ENCODE assay signal across 17 mouse cellular contexts in genomic region chr4:42184980-42185372, GRCm38 (mm10). TPM values are rescaled to one million over a fixed set of nuclear protein-coding genes. Genes with fewer than 3 reads are reported as not detected.
DNase-seq lines count a peak whose midpoint lies in the region; ATAC-seq lines count a peak whose summit lies in the region.
"Not testable (repeated sequence)": the region's sequence is repeated elsewhere in the genome, so short reads cannot be mapped to it uniquely, and the experiment has no call there.
"Had no signal": no experiment of that assay in that cellular context is flagged by ENCODE, and none has a peak within 500 bp of the region (broad histone marks: within the 10 kb centered on the region; RNA-seq: fewer than 3 reads in every experiment).

No protein-coding gene starts in this region.

- not testable (repeated sequence) for H3K27me3 ChIP-seq in embryonic facial prominence, embryonic 12.5 days; forebrain, embryonic 15.5 days; heart, embryonic 16.5 days (ENCODE audit: control insufficient read depth, insufficient read depth, low read length); hindbrain, embryonic 16.5 days (replicated peaks; ENCODE audit: control insufficient read depth, insufficient read depth, low read length); kidney, embryonic 15.5 days; midbrain, embryonic 11.5 days (ENCODE audit: control insufficient read depth, insufficient read depth, low read length); neural tube, embryonic 11.5 days (ENCODE audit: control insufficient read depth, insufficient read depth, low read length)

- not testable (repeated sequence) for H3K27ac ChIP-seq in embryonic facial prominence, embryonic 12.5 days; forebrain, embryonic 15.5 days (replicated peaks); heart, embryonic 16.5 days (ENCODE audit: low read length); hindbrain, embryonic 16.5 days (ENCODE audit: low read depth, low read length); kidney, embryonic 15.5 days; midbrain, embryonic 11.5 days (ENCODE audit: low read depth, low read length); neural tube, embryonic 11.5 days (ENCODE audit: low read depth, low read length)

- H3K4me3 ChIP-seq in embryonic facial prominence, embryonic 12.5 days; forebrain, embryonic 15.5 days; heart, embryonic 16.5 days (ENCODE audit: low read length); hindbrain, embryonic 16.5 days (ENCODE audit: low read length); kidney, embryonic 15.5 days (replicated peaks); midbrain, embryonic 11.5 days (ENCODE audit: low read depth, low read length); neural tube, embryonic 11.5 days (ENCODE audit: low read depth, low read length): not testable (repeated sequence)

- not testable (repeated sequence) for H3K9me3 ChIP-seq in embryonic facial prominence, embryonic 12.5 days; forebrain, embryonic 15.5 days; heart, embryonic 16.5 days (replicated peaks; ENCODE audit: control insufficient read depth, low read length); hindbrain, embryonic 16.5 days (ENCODE audit: control insufficient read depth, low read length); kidney, embryonic 15.5 days (replicated peaks); midbrain, embryonic 11.5 days (ENCODE audit: control insufficient read depth, low read length); neural tube, embryonic 11.5 days (ENCODE audit: control insufficient read depth, low read length)

- no CpG with 5 or more reads among the region's 25 CpGs for WGBS in embryonic facial prominence, embryonic 12.5 days
- no CpG with 5 or more reads among the region's 25 CpGs for WGBS in forebrain, embryonic 15.5 days
- WGBS in heart, embryonic 16.5 days: no CpG with 5 or more reads among the region's 25 CpGs
- no CpG with 5 or more reads among the region's 25 CpGs for WGBS in hindbrain, embryonic 16.5 days
- WGBS in kidney, embryonic 15.5 days: no CpG with 5 or more reads among the region's 25 CpGs
- no CpG with 5 or more reads among the region's 25 CpGs for WGBS in midbrain, embryonic 11.5 days
- no CpG with 5 or more reads among the region's 25 CpGs for WGBS in neural tube, embryonic 11.5 days

- not testable (repeated sequence) for H3K4me2 ChIP-seq in embryonic facial prominence, embryonic 12.5 days (replicated peaks); forebrain, embryonic 15.5 days (replicated peaks); heart, embryonic 16.5 days (ENCODE audit: low read depth, low read length); hindbrain, embryonic 16.5 days (ENCODE audit: low read length); kidney, embryonic 15.5 days; midbrain, embryonic 11.5 days; neural tube, embryonic 11.5 days (ENCODE audit: low read depth)

- DNase-seq in midbrain, embryonic 11.5 days (ENCODE audit: low spot score, missing footprints); neural tube, embryonic 11.5 days (ENCODE audit: low spot score): not testable (repeated sequence)

- not testable (repeated sequence) for H3K36me3 ChIP-seq in embryonic facial prominence, embryonic 12.5 days; forebrain, embryonic 15.5 days; heart, embryonic 16.5 days (ENCODE audit: control insufficient read depth, insufficient read depth); hindbrain, embryonic 16.5 days (ENCODE audit: control insufficient read depth, insufficient read depth, low read length); kidney, embryonic 15.5 days; midbrain, embryonic 11.5 days (ENCODE audit: control insufficient read depth, insufficient read depth, low read length); neural tube, embryonic 11.5 days (ENCODE audit: control insufficient read depth, insufficient read depth, low read length)

- H3K4me1 ChIP-seq in embryonic facial prominence, embryonic 12.5 days; forebrain, embryonic 15.5 days; heart, embryonic 16.5 days (ENCODE audit: control insufficient read depth, insufficient read depth, low read length); hindbrain, embryonic 16.5 days (ENCODE audit: control insufficient read depth, insufficient read depth, low read depth, low read length); kidney, embryonic 15.5 days; midbrain, embryonic 11.5 days (ENCODE audit: control insufficient read depth, insufficient read depth, low read length); neural tube, embryonic 11.5 days (ENCODE audit: control insufficient read depth, insufficient read depth, low read length): not testable (repeated sequence)

- ATAC-seq in embryonic facial prominence, embryonic 12.5 days (ENCODE audit: insufficient number of reproducible peaks, insufficient read depth, low FRiP score, low TSS enrichment): peak; percentile 41; the same call in 1 of the 2 replicates
- peak; percentile 68 for ATAC-seq in forebrain, embryonic 15.5 days (replicated peaks)
- ATAC-seq in heart, embryonic 16.5 days (replicated peaks; ENCODE audit: extremely low read depth, insufficient read depth, low FRiP score): peak; percentile 58; the same call in 1 of the 2 replicates
- peak; percentile 75 for ATAC-seq in hindbrain, embryonic 16.5 days
- peak; percentile 62 for ATAC-seq in kidney, embryonic 15.5 days (replicated peaks; ENCODE audit: low FRiP score)
- peak; percentile 69 for ATAC-seq in midbrain, embryonic 11.5 days (ENCODE audit: low FRiP score)
- peak; percentile 58 for ATAC-seq in neural tube, embryonic 11.5 days (ENCODE audit: insufficient read depth, low FRiP score, low TSS enrichment)

- not testable (repeated sequence) for H3K9ac ChIP-seq in embryonic facial prominence, embryonic 12.5 days; forebrain, embryonic 15.5 days (replicated peaks); heart, embryonic 16.5 days (ENCODE audit: low read length); hindbrain, embryonic 16.5 days (ENCODE audit: low read depth, low read length); kidney, embryonic 15.5 days; midbrain, embryonic 11.5 days (ENCODE audit: low read length); neural tube, embryonic 11.5 days (ENCODE audit: low read length)

RNA-seq across cellular contexts. Expression of gene Gm13305, which starts 16.6 kb away (rescaled TPM):
- not detected in 2 replicates for polyA plus RNA-seq in embryonic facial prominence, embryonic 12.5 days (2016; fragmentation: Nextera tagmentation; extraction: Ambion mirVana)
- not detected in 2 replicates for polyA plus RNA-seq in forebrain, embryonic 15.5 days (2015; fragmentation: Nextera tagmentation; extraction: Ambion mirVana)
- polyA plus RNA-seq in heart, embryonic 16.5 days (2015; fragmentation: Nextera tagmentation; extraction: Ambion mirVana): 0.70 and 1.5 TPM in 2 replicates
- not detected in 2 replicates for polyA plus RNA-seq in hindbrain, embryonic 16.5 days (2015; fragmentation: Nextera tagmentation; extraction: Ambion mirVana)
- polyA plus RNA-seq in kidney, embryonic 15.5 days (2015; fragmentation: Nextera tagmentation; extraction: Ambion mirVana): 0.52 TPM in 1 of 2 replicates, not detected in the other
- polyA plus RNA-seq in midbrain, embryonic 11.5 days (2014; fragmentation: Nextera tagmentation; extraction: Ambion mirVana): not detected in 2 replicates
- not detected in 2 replicates for polyA plus RNA-seq in neural tube, embryonic 11.5 days (2014; fragmentation: Nextera tagmentation; extraction: Ambion mirVana)
- polyA plus RNA-seq: hindbrain, embryonic 10.5 days; limb, embryonic 10.5 days; liver, embryonic 15.5 days; midbrain, embryonic 10.5 days; myocyte; small intestine, adult 2 months had no signal

RNA-seq across cellular contexts. Expression of gene Gm13306, which starts 31.7 kb away (rescaled TPM):
- polyA plus RNA-seq in embryonic facial prominence, embryonic 12.5 days (2016; fragmentation: Nextera tagmentation; extraction: Ambion mirVana): not detected in 2 replicates
- polyA plus RNA-seq in forebrain, embryonic 15.5 days (2015; fragmentation: Nextera tagmentation; extraction: Ambion mirVana): 0.89 and 1.8 TPM in 2 replicates
- polyA plus RNA-seq in heart, embryonic 16.5 days (2015; fragmentation: Nextera tagmentation; extraction: Ambion mirVana): not detected in 2 replicates
- polyA plus RNA-seq in hindbrain, embryonic 16.5 days (2015; fragmentation: Nextera tagmentation; extraction: Ambion mirVana): 3.1 and 5.3 TPM in 2 replicates
- polyA plus RNA-seq in kidney, embryonic 15.5 days (2015; fragmentation: Nextera tagmentation; extraction: Ambion mirVana): not detected in 2 replicates
- polyA plus RNA-seq in midbrain, embryonic 11.5 days (2014; fragmentation: Nextera tagmentation; extraction: Ambion mirVana): not detected in 2 replicates
- not detected in 2 replicates for polyA plus RNA-seq in neural tube, embryonic 11.5 days (2014; fragmentation: Nextera tagmentation; extraction: Ambion mirVana)
- polyA plus RNA-seq: embryonic facial prominence, embryonic 13.5 days; gonadal fat pad, adult 2 months; hindbrain, embryonic 10.5 days; limb, embryonic 10.5 days; liver, embryonic 15.5 days; midbrain, embryonic 10.5 days; myocyte; small intestine, adult 2 months had no signal

RNA-seq across cellular contexts. Expression of gene Gm10600, which starts 55.5 kb away (rescaled TPM):
- polyA plus RNA-seq in embryonic facial prominence, embryonic 12.5 days (2016; fragmentation: Nextera tagmentation; extraction: Ambion mirVana): not detected in 2 replicates
- not detected in 2 replicates for polyA plus RNA-seq in forebrain, embryonic 15.5 days (2015; fragmentation: Nextera tagmentation; extraction: Ambion mirVana)
- not detected in 2 replicates for polyA plus RNA-seq in heart, embryonic 16.5 days (2015; fragmentation: Nextera tagmentation; extraction: Ambion mirVana)
- polyA plus RNA-seq in hindbrain, embryonic 16.5 days (2015; fragmentation: Nextera tagmentation; extraction: Ambion mirVana): not detected in 2 replicates
- polyA plus RNA-seq in kidney, embryonic 15.5 days (2015; fragmentation: Nextera tagmentation; extraction: Ambion mirVana): not detected in 2 replicates
- polyA plus RNA-seq in midbrain, embryonic 11.5 days (2014; fragmentation: Nextera tagmentation; extraction: Ambion mirVana): not detected in 2 replicates
- not detected in 2 replicates for polyA plus RNA-seq in neural tube, embryonic 11.5 days (2014; fragmentation: Nextera tagmentation; extraction: Ambion mirVana)
- polyA plus RNA-seq: cerebellum, adult 2 months; embryonic facial prominence, embryonic 13.5 days; gonadal fat pad, adult 2 months; hindbrain, embryonic 10.5 days; limb, embryonic 10.5 days; liver, embryonic 15.5 days; midbrain, embryonic 10.5 days; myocyte; small intestine, adult 2 months; stomach, embryonic 16.5 days had no signal
